Mouse (Mus musculus): ENCODE measurements at regions not wholly inside any gene's neighbourhood (a gene's known extent, or its start where the extent isn't known, plus 50 kb on each side); places are given as distances from the start of the nearest gene placed in this dataset.

GRCm38 (mm10) chr10:70336741-70337140 is 91.8 kb downstream of the Slc16a9 start:
- DNase-seq, result no peak

- no peak for DNase-seq
These were observed 80.9 kb upstream of the Fam13c start for GRCm38 (mm10) chr10:70359421-70359820.

GRCm38 (mm10) chr10:70359834-70360233 is 80.4 kb upstream of the Fam13c start:
- no peak for DNase-seq

- DNase-seq, result peak; percentile 23
These were observed 77.2 kb upstream of the Fam13c start for GRCm38 (mm10) chr10:70363054-70363453.

- no peak for DNase-seq
These were observed 75.9 kb upstream of the Fam13c start for GRCm38 (mm10) chr10:70364218-70364975.

GRCm38 (mm10) chr10:70364976-70365345 is 75.3 kb upstream of the Fam13c start:
- DNase-seq, result no peak

- DNase-seq, result no peak
These were observed 74.8 kb upstream of the Fam13c start for GRCm38 (mm10) chr10:70365504-70365903.

- no peak for DNase-seq
These were observed 72.4 kb upstream of the Fam13c start for GRCm38 (mm10) chr10:70367866-70368265.

GRCm38 (mm10) chr10:70368685-70369084 is 71.6 kb upstream of the Fam13c start:
- peak; percentile 48 for DNase-seq

- DNase-seq, result no peak
These were observed 67.7 kb upstream of the Fam13c start for GRCm38 (mm10) chr10:70372411-70373136.

GRCm38 (mm10) chr10:70373207-70373606 is 67.1 kb upstream of the Fam13c start:
- no peak for DNase-seq

- no peak for DNase-seq
These were observed 66.4 kb upstream of the Fam13c start for GRCm38 (mm10) chr10:70373836-70374235.

- no peak for DNase-seq
These were observed 65.6 kb upstream of the Fam13c start for GRCm38 (mm10) chr10:70374726-70375125.

- DNase-seq, result no peak
These were observed 60.1 kb upstream of the Fam13c start for GRCm38 (mm10) chr10:70380041-70380651.

- DNase-seq, result no peak
These were observed 55.6 kb upstream of the Fam13c start for GRCm38 (mm10) chr10:70384689-70385088.

GRCm38 (mm10) chr10:70387729-70388128 is 52.6 kb upstream of the Fam13c start:
- DNase-seq, result no peak

Data from cerebellum, adult 8-10 months (tissue).